Mouse (Mus musculus): ENCODE measurements around the gene Gipr. TPM values are rescaled to one million over a fixed set of nuclear protein-coding genes. Genes with fewer than 3 reads are reported as not detected.

The Gipr gene
- total RNA-seq, 1 experiment from 2014 or later = 0.93 TPM

Small RNA genes lying within 50 kb of the gene (microRNA-seq; reads per million reads assigned to microRNA genes)
- gene Mir330 = 425 to 433 reads per million in 2 experiments

Other genes with a start within 250 kb of the Gipr start
- gene Nova2, start 240.2 kb downstream of the Gipr start, total RNA-seq (2021) = 7.2 and 8.0 TPM in 2 replicates
- gene Nanos2, start 178.7 kb downstream of the Gipr start, total RNA-seq (2021) = not detected in 2 replicates
- gene Mypop, start 174.9 kb downstream of the Gipr start, total RNA-seq (2021) = 7.1 and 8.2 TPM in 2 replicates
- gene Irf2bp1, start 162.1 kb downstream of the Gipr start, total RNA-seq (2021) = 35.9 and 38.6 TPM in 2 replicates
- gene Foxa3, start 142.6 kb downstream of the Gipr start, total RNA-seq (2021) = 0.34 and 6.8 TPM in 2 replicates
- 83.7 and 84.3 TPM in 2 replicates for gene Sympk, start 141.8 kb downstream of the Gipr start, total RNA-seq (2021)
- not detected in 2 replicates for gene Rsph6a, start 111.4 kb downstream of the Gipr start, total RNA-seq (2021)
- 45.7 and 47.7 TPM in 2 replicates for gene Dmwd, start 89.9 kb downstream of the Gipr start, total RNA-seq (2021)
- 64.2 and 65.6 TPM in 2 replicates for gene Dmpk, start 82.3 kb downstream of the Gipr start, total RNA-seq (2021)
- gene Six5, start 71.5 kb downstream of the Gipr start, total RNA-seq (2021) = 13.3 and 15.3 TPM in 2 replicates
- 0.19 TPM in 1 of 2 replicates, not detected in the other for gene Gm4969, start 47.8 kb downstream of the Gipr start, total RNA-seq (2021)
- gene Fbxo46, start 46.3 kb downstream of the Gipr start, total RNA-seq (2021) = 11.2 and 11.9 TPM in 2 replicates
- 13.2 and 15.2 TPM in 2 replicates for gene Qpctl, start 16.8 kb downstream of the Gipr start, total RNA-seq (2021)
- gene Snrpd2, start 16.4 kb downstream of the Gipr start, total RNA-seq (2021) = 79.1 and 87.8 TPM in 2 replicates
- 36.9 and 46.6 TPM in 2 replicates for gene Eml2, start 10.3 kb upstream of the Gipr start, total RNA-seq (2021)
- gene Gpr4, start 46.4 kb upstream of the Gipr start, total RNA-seq (2021) = 9.7 and 12.4 TPM in 2 replicates
- 27.5 and 28.5 TPM in 2 replicates for gene Opa3, start 62.2 kb upstream of the Gipr start, total RNA-seq (2021)
- 62.0 and 79.0 TPM in 2 replicates for gene Vasp, start 105.7 kb upstream of the Gipr start, total RNA-seq (2021)
- 0.19 TPM in 1 of 2 replicates, not detected in the other for gene Ppm1n, start 113.9 kb upstream of the Gipr start, total RNA-seq (2021)
- gene Rtn2, start 116.5 kb upstream of the Gipr start, total RNA-seq (2021) = 6.0 and 7.9 TPM in 2 replicates
- 2.1 and 22.4 TPM in 2 replicates for gene Fosb, start 143.9 kb upstream of the Gipr start, total RNA-seq (2021)
- gene Ercc1, start 178.7 kb upstream of the Gipr start, total RNA-seq (2021) = 37.1 and 46.7 TPM in 2 replicates
- 12.2 and 14.5 TPM in 2 replicates for gene Cd3eap, start 193.4 kb upstream of the Gipr start, total RNA-seq (2021)
- 7.3 and 8.3 TPM in 2 replicates for gene Ppp1r13l, start 193.6 kb upstream of the Gipr start, total RNA-seq (2021)
- 28.2 and 30.2 TPM in 2 replicates for gene Ercc2, start 215.9 kb upstream of the Gipr start, total RNA-seq (2021)
- 1.3 and 2.7 TPM in 2 replicates for gene Klc3, start 238.0 kb upstream of the Gipr start, total RNA-seq (2021)
- gene Ckm, start 238.6 kb upstream of the Gipr start, total RNA-seq (2021) = 0.74 and 0.79 TPM in 2 replicates